Mouse (Mus musculus) effector memory CD4-positive, alpha-beta T cell, adult 7 months (primary cell): Measurements from ENCODE around the gene Tifab. TPM values are rescaled to one million over a fixed set of nuclear protein-coding genes. Genes with fewer than 3 reads are reported as not detected.

Source experiments
- polyA plus RNA-seq: library from polyadenylated mRNA; unstranded; fragments of 100-300 nt; shearing (Covaris generic); gene quantifications from one replicate; pipeline ENCODE4 v1.2.1, GENCODE M21; 2017

The Tifab gene
- polyA plus RNA-seq = not detected

GRCm38 (mm10) chr13:56178416-56179035, at the start of gene Tifab:
Gene Tifab (minus strand): TSS chr13:56178885.

GRCm38 (mm10) chr13:56136200-56136599, 42.5 kb downstream of the Tifab start, which contains the start of gene H2afy:
Gene H2afy (minus strand): TSS chr13:56136361.

Other genes with a start within 250 kb of the Tifab start
- gene H2afy, start 42.5 kb downstream of the Tifab start, polyA plus RNA-seq = 269 TPM
- gene Neurog1, start 73.3 kb upstream of the Tifab start, polyA plus RNA-seq = not detected
- gene Cxcl14, start 117.7 kb upstream of the Tifab start, polyA plus RNA-seq = not detected
- not detected for gene Gm3045, start 247.7 kb upstream of the Tifab start, polyA plus RNA-seq